Mouse (Mus musculus) adrenal gland, postnatal 10 days (tissue): ENCODE data around the gene Atf6. TPM values are rescaled to one million over a fixed set of nuclear protein-coding genes. Genes with fewer than 3 reads are reported as not detected.

Experiments
- DNase-seq: peaks from one replicate; pipeline ENCODE4 v3.0.0; 2021; ENCODE audit warnings: mixed read lengths
- long read RNA-seq, 2 experiments: library from polyadenylated mRNA; stranded (forward); transcript quantifications; one replicate each; pipeline ENCODE4 v2.0.0; 2021
- total RNA-seq, 2 experiments: library from RNA; stranded (reverse); gene quantifications; 2 replicates each; pipeline ENCODE4 v1.2.3; 2021

Atf6 gene
- 10 to 100 TPM; 26.1 to 27.6 TPM for total RNA-seq
- long read RNA-seq, experiment 1, partial matches to known transcripts, result 4 of 8 reads
- long read RNA-seq, experiment 1, other reads (novel, unspliced or antisense), result 4 of 8 reads
- long read RNA-seq, experiment 2, full-length matches to known transcripts, result 2 of 5 reads
- long read RNA-seq, experiment 2, partial matches to known transcripts, result 2 of 5 reads
- long read RNA-seq, experiment 2, other reads (novel, unspliced or antisense), result 1 of 5 reads

DNA sequence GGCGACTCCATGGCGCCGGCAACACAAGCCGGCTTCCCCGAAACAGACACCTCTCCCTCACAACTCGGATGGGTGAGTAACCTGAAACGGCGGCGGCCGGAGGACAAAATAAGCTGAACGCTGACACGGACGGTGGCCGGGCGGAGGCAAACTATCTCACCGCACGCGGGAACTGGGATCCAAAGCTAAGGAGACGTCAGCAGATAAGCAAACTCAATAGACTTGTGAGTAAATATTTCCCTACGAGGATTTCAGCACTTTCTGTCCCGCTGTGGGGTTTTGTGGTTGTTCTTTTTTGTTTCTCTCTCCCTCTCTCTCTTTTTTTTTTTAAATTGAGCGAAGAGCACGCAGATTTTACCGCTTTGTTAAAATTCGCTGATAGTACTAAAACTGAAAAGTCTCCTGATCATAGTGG is at the start of gene Atf6:
Gene Atf6, minus strand, starts transcription at position 81 of the 415 bp plus-strand sequence.
- DNase-seq, result peak; percentile 98

DNA sequence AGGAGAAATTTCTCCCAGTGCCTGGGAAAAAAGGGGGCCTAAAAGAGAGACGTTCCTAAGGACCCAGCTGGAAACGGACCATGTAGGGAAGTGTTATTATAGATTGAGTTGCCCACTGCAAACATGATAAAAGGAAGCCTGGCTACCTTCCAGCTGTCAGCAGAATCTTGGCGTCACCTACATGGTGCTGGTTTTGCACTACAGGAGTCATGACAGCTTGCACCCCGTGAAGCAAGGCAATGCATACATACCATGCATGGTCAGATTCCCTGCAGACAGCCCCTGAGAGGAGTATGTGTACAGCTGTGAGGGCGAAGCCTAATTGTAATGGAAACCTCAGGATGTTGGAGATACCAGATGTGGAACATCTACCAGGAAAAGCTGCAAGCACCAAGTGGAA is 48.1 kb upstream of the Atf6 start:
- DNase-seq, result no peak

DNA sequence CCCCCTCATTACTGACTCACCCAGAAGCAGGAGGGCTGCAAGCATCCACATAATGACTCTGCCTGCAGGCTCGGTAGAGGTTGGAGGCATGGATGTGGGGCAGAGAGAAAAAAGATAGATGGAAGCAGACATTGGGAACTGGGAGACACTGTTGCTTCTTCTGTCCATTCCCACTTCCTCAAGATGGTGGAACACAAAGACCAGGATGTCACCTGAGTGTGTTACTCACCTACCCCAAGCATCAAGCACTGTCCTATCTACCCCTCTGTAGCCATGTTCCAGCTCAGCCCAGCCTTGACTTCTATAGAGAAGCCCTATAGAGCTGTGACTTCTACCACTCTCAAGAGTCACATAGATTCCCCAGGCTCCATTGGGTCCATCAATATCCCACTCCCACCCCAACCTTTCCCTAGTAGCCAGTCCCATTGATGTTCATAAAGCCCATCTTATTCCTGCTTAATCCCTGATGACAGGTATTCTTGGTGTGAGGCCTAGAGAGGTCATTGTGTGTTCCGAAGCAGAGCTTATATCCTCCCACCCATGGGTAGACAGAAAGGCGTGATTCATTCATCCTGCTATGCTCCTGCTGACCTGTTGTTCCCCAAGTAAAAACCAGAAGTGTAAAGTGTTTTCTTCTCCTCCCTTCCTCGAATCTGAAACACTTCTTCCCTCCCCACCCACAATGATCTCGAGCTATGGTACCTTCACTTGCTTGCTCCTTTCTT is 45.5 kb upstream of the Atf6 start, which contains the start of gene Fcrlb:
Gene Fcrlb, minus strand, starts transcription at position 51 of the 725 bp plus-strand sequence.
- no peak for DNase-seq

DNA sequence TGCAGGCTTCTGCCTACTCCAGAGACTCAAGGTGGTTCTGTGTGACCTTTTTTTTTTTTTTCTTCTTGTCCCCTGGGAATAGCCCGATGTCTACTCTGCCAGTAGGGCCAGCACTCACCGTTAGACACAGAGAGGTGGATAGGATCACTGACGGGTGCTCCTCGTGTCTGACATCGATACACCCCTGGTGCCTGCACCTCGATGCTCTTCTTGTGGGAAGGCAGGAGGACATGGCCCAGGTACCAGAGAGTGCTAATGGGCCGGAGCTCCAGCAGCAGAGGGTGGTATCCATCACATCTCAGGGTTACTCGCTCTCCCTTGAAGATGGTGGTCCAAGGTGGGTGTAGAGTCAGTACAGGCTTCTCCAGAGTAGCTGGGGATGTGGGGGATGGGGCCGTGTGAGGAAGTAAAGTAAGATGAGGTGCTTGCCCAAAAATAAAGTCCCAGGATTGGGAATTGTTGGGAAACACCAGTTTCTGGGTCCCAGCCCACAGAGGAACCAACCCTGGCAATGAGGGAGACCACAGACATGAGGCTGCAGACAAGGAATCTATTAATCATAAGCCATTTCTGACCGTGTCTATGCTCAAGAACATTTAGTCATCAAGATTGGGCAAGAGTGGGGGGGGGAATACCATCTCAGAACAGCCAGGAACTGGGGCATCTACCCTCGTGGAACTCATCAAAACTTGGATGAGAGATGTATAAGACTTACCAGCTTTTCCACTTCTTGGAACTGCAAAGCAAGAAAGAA is 44.5 kb upstream of the Atf6 start:
- DNase-seq, result no peak

DNA sequence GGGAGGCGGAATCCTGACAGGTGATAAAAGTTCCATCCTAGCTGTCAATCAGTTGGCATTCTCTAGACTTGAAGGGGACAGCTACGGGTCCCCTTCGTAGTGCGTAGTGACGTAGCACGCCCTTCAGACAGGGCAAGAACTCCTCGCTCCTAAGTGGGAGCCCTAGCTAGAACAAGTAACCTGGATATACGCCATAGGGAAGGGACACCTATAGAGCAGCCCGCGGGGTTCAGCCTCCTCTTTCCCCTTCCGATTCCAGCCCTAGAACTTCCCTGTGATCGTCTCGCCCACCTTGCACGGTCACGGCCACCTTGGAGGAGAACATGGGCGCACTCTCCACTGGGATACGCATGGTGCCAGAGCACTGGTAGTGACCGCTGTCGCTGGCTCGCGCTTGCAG is 40.8 kb upstream of the Atf6 start:
- DNase-seq, result no peak

DNA sequence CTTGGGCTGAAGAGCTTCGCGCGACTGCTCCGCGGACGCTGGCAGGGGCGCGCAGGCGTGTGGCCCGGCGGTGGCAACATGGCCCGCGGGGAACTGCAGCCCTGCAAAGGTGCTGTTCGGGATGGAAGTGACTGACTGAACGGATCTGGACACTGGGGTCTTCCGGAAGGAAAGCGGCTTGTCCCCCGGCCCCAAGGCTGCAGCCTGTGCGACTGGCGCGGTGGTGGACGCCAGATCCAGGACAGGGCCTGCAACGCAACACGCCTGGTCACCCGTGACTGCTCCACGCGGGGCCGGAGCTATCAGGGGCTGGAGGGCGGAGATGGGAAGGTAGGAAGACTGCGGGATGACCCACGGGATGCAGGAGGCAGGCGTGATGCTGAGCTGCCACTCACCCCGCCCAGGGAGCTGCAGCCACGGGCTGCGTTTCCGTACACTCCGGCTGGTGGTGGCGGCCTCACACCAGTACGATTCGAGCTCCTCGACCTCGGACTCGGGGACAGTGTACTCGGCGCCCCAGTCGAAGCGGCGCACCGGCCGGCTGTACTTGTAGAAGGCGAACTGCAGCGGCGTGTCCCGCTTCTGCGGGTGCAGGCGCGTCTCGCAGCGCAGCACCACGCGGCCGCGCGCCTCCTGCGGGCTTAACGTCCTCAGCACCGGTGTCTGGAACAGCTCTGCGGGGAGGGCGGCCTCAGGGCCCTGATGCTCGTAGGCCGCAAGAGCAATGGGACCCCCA is 40.1 kb upstream of the Atf6 start:
- DNase-seq, result peak; percentile 65

DNA sequence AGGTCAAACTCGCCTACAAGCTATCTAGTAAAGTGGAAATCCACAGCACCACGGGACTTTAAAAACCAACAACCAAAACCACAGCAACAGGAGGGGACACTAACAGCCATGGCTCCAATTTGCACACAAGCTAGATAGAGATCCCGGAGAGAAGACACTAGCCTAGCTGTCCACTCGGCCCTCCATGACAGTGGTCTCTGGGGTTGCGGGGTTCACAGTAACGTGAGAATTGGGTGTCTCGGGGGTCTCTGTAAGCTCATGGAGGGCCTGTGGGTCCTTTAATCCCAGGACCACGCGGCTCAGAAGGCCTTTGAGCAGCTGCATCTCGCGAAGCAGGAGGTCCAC is 39.5 kb upstream of the Atf6 start:
- no peak for DNase-seq

DNA sequence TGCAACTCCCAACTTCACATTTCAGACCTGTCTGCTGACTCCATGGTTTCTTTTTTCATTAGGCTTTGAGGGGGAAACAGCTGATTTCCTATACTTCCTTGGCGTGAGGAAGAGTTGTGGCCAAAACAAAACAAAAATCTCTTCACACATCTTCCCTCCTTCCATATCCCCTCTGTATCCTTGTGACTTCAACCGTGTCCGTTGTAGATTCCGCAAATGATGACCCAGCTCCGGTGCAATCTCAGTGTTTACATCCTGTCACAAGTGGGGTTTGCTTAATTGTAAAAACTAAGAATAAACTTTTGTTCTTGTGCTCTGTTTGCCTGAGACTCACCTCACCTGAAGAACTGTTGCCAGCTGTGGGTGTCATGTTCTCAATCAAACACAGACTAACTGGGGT is 35.9 kb upstream of the Atf6 start:
- DNase-seq, result no peak

DNA sequence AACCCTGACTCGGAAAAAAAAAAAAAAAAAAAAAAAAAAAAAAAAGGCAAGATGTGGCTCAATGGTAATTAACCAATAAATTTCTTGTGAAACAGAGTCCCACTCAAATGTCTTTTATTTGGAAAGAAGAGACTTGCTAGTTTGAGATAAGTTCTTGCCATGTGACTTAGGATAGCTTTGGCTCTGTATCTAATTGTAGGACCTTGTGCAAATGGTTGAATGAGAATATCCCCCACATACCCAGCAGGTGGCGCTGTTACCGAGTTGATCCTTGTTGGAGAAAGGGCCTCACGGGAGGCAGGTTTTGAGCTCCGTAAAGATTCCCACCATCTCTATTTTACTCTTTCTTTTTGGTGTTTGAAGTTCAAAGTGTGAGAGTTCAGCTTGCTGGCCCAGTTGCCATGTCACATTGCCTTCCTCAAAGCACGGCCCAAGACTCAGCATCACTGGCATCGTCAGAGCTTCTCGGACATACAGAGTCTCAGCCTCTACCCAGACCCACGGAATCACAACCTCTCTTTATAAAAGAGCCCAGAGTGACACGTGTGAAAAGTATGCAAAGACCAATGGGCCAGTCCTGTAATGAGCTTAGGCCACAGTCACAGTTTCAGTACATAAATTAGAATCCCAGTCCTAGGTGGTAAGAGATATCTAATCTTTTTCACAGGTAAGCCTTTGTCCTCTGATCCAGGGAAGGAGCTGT is 34.1 kb upstream of the Atf6 start:
- peak; percentile 92 for DNase-seq

DNA sequence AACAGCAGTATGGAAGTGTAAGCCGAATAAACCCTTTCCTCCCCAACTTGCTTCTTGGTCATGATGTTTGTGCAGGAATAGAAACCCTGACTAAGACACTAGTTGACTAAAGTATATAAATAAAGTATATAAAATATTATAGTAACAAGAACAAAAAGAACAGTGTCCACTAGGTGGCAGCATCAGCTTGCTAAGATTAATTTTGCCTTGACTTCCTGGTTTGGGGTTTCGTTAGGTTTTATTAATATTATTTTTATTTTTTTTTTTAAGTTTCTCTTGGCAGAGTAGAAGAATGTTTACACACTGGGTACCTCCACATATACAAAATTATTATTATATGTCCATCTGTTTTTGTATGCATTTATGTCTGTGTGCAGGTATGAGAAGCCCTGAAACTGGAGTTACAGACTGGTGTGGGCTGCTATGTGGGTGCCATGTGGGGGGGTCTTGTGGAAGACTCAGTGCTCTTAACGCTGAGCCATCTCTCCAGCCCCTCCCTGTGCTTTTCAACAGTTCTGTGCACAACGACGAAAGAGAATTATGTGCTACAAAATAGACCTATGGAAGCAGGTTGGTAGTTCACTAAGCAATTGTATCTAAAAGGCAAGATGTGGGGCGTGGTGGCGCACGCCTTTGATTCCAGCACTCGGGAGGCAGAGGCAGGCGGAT is 33.4 kb upstream of the Atf6 start:
- DNase-seq, result peak; percentile 68

DNA sequence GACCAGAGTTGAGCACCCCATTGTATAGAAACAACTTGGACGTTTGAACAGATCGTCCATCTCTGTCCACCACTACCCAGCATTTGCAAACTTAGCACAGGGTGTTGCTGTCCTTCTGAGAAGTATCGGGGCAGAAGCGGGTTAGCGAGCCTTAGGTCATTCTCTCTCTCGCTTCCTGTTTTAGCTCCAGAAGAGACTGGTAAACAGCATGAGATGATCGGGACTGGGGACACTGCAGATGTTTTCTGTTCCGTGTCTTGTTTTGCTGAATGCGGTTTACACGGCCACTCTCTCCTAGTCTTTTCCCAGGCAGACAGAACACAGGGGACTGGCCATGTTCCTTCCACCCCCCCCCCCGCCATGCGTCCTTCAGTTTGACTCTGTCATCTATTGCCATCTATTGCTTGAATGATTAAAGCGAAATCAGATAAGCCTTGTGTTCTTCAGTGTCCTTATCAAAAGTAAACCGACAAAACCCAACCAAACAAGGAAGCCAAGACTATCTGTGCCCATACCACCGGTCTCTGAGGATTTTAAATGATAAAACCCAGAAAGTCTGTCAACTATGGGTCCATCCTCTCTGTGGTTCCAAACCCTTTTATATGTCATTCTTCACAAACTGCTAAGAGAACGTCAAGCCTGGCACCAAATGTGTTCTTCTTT is 31.0 kb upstream of the Atf6 start:
- no peak for DNase-seq

DNA sequence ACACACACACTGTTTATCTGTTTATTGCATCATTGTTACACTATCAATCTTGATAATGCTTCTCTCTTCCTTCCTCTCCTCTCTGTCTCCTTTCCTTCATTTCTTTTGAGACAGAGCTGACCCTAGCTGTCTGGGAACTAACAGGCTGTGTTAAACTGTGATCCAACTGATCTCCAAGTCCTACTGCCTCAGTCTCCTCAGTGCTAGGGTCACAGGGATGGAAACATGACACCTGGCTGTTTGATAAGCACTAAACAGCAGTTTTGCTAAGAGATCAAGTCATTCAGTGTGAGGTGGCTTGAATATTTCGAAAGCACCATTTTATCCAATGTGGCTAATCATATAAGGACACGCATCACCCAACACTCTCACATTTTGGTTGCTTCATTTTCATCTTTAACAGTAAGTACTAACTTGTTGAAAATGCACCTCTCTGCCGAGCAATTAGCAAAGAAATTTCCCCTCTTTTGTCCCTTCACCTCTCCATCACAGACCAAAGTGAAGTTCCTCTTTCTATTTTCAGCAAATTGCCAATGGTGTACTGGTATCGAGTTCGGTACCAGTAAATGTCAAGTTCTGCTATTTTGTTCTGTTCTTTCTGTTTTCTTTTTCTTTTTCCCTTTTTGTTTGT is 29.2 kb upstream of the Atf6 start:
- no peak for DNase-seq

DNA sequence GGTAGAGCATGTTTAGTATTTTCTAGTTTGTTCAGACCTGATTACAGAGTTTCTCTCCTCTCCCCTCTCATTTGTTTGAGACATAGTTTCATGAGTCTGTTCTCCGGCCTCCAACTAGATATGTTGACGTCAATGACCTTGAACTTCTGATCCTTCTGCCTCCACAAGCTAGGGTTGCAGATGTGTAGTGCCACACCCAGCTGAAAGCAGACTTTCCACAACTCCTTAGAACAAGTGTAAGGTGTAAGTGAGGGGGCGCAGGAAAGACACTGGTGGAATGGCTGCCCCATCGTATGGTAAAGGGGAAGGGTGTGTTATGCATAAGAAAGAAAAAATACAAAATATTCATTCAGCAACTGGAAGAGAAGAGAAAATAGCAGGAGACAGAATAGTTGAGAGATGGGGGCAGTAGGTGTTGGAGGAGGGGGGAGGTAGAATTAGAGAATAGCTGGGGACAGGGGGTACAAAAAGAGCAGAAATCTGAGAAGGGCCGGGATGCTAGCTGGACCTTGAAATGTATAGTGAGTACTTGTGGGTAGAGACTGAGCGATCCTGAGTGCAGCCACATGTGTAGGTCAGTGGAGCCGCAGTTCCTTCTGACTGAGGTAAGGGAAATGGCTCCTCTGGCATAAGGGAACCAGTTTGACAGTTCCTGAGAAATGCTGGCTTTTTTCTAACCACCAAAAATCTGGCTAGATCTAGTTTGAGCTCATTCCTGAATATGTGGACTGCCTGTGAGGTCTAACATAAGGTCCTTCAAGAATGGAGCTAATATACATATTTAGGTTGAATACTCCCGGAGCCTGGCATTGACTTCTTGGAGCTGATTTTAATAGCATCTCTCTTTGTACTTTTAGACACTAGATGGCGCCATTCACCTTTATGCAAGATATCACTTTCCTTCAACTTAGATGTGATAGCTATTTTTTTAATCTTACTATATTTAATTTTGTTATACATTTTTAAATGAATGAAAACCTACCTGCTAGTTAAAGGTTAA is 27.3 kb upstream of the Atf6 start:
- no peak for DNase-seq

DNA sequence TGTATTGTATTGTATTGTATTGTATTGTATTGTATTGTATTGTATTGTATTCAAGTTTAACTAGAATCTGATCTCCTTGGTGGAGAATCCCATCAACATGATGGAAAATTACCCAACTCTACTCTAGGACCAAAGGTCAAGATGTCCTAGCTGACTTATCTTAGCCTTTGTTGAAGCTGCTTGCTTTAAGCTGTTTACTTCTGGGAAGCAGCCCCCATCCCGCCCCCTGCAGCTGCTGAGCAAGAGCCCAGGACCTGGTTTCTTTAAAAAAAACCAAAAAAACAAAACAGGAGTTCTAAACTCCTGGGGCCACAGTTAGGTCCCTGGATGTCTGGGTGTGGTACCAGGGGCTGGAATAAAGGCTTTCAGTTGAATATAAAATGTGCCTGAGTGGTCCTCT is 24.7 kb upstream of the Atf6 start:
- DNase-seq, result no peak

DNA sequence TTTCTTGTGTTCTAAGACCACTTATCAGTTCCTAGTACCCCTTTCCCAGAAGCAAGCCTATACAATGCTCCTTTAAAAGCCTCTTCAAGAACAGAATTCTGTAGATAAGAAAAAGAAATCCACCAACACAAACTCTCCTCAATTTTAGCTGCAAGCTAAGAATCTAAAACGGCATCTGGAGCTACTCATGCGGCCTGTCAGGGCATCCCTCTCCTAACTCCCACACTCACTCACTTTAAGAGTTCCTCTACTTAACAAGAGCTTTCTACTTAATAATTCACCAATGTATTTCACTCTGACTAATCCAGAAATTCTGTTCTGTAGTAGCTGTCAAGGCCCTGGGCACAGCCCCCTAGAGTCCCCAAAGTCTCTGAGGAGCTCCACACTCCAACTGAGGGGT is 24.1 kb upstream of the Atf6 start:
- no peak for DNase-seq

DNA sequence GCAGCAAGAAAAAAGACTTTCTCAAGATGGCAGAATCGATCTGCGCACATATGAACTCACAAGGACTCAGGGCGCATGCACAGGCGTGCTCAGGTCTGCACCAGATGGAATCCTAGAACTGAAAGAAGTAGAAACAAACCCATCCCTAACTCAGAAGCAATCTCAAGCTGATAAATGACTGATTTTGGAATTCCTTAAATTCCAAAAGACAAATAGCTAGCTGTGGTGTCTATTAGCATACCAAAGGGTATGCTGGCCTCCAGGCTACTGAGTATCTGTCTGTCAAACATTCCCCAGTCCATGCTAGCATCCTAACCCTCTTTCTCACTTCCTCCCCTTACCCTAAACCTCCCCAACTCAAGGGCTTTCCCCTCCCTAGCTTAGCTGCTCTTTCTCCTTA is 21.7 kb upstream of the Atf6 start:
- DNase-seq, result no peak

DNA sequence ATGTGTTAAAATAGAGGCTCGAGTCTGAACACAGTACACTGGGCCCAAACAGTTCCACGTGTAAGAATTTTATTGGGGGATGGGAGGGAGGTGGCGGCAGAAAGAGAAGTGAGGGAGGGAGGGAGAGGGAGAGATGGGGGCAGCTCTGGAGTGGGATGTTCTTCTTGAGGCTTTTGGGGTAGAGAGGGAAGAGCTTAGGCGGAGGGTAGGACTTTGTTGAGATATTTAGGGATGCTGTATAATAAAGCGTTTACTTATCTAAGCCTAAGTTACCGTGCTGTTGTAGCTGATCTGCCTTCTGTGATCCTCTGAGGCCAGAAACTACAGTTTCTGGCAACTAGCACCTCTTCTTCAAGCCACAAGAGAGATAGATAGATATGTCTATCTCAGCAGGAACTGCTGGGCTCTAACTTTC is 18.5 kb upstream of the Atf6 start:
- DNase-seq, result no peak

DNA sequence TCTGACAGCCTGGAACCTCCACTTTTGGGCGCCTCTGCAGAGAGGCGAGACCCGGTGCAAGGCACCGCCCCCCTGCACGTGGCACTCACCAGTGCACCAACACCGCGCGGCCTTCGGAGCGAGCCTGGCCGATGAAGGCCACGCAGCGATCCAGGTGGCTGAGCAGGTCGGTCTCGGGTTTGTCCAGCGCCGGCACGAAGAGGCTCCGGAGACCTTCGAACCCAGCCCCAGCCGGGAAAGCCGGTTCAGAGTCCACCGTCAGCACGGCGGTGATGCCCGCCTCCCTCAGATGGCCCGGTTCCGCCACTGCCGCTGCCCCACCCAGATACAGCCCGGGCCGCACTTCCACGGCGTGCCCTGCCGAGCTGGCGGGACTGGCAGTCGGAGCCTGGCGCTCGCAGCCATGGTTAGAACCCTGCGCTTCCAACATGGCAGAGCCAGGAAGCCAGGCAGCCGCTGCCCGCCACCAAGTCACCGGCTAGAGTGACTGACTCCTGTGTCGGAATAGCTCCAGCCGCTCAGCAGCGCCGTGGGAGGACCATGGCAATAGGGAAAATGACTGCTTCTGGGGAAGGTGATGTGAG is 17.5 kb upstream of the Atf6 start, which contains the start of the genes Gm26620 and Dusp12:
Gene Gm26620, plus strand, starts transcription at position 88 of the 584 bp plus-strand sequence.
Gene Dusp12, minus strand, starts transcription at position 563 of the 584 bp plus-strand sequence.
- DNase-seq, result peak; percentile 90
